Mouse (Mus musculus) brain, embryonic 14.5 days (tissue): ENCODE measurements around the gene Tmem235.

Source experiments
- CTCF ChIP-seq: fragments of 200-500 bp; IDR thresholded peaks from 2 replicates; pipeline ENCODE4 v1.5.1; 2012; ENCODE audit warnings: inconsistent platforms, mild to moderate bottlenecking, moderate library complexity, borderline replicate concordance; ENCODE audit not compliant: insufficient read depth, insufficient read length; ENCODE audit errors: extremely low read depth
- POLR2A ChIP-seq: fragments of 200-500 bp; IDR thresholded peaks from 2 replicates; pipeline ENCODE4 v1.6.1; 2012; ENCODE audit warnings: mild to moderate bottlenecking, inconsistent platforms, borderline replicate concordance; ENCODE audit not compliant: poor library complexity, insufficient read depth, insufficient read length, severe bottlenecking; ENCODE audit errors: extremely low read depth

GRCm38 (mm10) chr11:117882208-117882607 lies 21.7 kb downstream of the Tmem235 start:
- TF ChIP-seq POLR2A (no peak), CTCF (no peak)
